Mouse (Mus musculus): ENCODE results near the gene Mllt6.

Mllt6 gene

DNA sequence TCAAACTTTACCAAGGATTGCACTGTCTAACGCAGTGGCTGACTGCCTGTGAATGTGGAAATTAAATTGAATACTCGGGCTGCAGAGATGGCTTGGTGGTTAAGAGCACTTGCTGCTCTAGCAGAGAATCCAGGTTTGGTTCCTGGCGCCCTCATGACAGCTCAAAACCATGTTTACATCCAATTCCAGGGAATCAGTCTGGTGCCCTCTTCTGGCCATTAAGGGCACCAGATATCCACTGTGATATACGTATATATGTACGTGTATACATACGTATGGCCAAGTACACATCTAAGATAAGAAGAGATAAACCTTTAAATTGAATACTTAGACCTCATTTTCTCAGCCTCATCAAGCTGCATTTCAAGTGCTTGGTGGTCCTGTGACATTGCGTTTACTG, 3.0 kb downstream of the Mllt6 start:
- in situ Hi-C loops (cut with MboI, MseI), result loop anchor here (10.0 kb wide), 1 partner anchor 541 kb away; no protein-coding TSS in a partner anchor

DNA sequence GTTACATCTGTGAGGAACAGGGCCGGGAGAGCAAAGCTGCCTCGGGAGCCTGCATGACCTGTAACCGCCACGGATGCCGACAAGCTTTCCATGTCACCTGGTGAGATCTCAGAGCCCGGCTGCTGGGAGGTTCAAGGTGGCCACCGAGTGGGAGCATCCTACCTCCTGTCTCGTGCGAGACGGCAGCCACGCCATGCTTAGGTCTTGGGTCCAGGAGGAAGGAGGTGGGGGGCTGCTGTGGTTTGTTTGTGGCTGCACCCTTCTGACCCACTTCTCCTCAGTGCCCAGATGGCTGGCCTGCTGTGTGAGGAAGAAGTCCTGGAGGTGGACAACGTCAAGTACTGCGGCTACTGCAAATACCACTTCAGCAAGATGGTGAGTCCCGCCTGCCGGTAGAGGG, 3.6 kb downstream of the Mllt6 start:
- in situ Hi-C loops (cut with MboI, MseI), result loop anchor here (10.0 kb wide), 1 partner anchor 542 kb away; no protein-coding TSS in a partner anchor

DNA sequence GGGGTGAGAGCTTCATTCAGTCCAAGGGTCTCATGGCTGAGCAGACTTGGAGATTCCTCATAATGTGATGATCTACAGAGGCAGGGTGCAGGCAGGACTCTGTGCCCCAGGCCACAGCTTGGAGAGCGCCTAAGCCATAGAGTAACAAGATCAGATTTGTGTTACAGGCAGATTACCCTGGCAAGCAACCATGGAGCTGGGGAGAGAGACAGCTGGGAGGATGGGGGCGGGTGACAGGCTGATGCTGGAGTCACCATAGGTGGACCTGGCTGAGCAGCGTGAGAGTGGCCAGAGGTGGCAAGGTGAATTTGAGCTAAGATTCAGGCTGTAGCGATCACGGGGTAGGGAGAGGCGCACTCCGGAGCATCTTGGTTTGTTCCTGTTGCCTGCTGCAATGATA, 4.9 kb downstream of the Mllt6 start:
- in situ Hi-C loops (cut with MboI, MseI), result loop anchor here (10.0 kb wide), 1 partner anchor 543 kb away; no protein-coding TSS in a partner anchor

DNA sequence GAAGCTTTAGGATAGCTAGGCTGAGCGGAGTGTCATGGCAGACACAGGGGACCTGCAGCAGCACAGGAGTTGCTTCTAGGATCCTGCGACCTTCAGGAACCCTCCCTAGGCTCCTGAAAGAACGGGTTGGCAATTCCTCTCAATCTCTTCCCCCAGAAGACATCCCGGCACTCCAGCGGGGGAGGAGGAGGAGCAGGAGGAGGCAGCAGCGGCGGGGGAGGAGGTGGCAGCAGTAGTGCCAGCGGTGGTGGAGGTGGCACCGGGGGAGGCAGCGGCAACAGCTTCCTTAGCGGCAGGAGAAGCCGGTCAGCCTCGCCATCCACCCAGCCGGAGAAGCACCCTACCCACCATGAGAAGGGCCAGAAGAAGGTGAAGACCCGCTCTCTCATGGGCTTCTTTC, 6.1 kb downstream of the Mllt6 start:
- in situ Hi-C loops (cut with MboI, MseI), result loop anchor here (10.0 kb wide), 1 partner anchor 544 kb away; no protein-coding TSS in a partner anchor

DNA sequence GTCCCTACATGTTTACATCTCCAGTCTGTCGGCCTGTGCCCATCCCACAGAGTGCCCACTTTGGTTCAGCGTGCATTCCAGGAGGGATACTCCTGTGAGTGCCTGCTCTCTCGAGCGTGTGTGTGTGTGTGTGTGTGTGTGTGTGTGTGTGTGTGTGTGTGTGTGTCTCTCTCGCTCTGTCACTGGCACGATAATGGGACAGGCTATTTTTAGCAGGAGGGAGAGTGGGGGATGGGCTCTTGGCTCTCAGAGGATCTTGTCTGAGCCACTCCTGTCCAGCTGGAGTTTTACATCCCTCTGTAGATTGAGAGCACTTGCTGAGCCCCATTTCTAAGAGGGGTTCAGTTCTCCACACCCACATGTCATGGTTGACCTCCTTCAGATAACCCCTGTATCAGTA, 6.6 kb downstream of the Mllt6 start:
- in situ Hi-C loops (cut with MboI, MseI), result loop anchor here (10.0 kb wide), 1 partner anchor 545 kb away; no protein-coding TSS in a partner anchor

DNA sequence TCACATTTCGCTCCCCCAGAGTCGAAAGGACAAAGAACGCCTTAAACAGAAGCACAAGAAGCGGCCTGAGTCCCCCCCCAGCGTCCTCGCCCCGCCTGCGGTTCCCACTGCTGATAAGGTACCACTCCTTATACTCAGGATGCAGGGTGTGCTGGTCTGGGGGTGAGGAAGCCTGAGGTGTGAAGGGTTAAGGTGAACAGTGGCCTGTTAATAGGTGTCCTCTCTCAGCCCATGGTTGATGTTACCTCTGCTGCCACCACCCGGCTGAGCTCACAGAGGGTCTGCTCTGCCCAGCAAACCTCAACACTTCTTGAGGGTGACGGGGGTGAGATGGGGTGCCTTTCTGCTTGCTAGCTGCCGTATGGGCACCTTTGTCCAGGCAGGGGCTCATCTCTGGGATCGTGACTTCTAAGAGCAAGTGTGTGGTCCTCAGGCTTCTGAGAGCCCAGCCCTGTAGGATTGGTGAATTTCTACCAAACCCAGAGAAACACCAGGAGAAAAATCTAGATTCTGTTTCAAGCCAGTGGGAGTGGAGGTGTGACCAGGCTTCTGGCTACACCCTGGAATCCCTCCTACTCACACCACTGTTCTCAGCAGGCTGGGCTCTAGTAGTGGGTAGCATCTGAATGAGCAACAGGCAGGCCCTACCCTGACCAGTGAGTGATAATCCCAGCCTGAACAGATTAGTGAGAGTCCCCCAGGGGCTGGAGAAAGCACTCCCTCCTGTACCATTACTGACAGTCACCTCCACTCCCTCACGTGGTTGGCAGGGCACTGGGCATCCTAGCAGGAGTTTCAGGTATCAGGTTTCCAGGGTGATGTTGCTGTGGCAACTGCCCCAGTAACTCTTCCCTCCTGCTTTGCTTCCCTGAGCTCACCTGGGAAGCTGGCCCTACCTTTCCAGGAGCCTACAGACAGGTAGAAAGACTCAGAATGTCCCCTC, 7.3 kb downstream of the Mllt6 start:
- in situ Hi-C loops (cut with MboI, MseI), result no loop called here

DNA sequence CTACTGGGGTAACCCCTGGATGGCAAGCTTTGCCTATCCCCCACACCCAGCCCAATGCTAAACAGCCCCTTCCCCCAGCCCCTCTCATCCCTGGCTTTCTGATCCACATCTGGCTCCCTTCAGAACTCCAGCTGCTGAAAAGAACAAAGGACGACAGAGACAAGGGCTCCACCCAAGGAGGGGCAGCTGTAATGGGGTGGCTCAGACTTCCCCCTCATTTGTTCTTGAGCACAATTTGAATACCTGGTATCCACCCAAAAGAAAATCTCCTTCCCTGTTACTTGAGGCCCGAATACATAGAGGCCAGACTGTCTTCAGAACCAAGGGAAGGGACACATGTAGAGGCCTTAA, 7.9 kb downstream of the Mllt6 start:
- in situ Hi-C loops (cut with MboI, MseI), result no loop called here

DNA sequence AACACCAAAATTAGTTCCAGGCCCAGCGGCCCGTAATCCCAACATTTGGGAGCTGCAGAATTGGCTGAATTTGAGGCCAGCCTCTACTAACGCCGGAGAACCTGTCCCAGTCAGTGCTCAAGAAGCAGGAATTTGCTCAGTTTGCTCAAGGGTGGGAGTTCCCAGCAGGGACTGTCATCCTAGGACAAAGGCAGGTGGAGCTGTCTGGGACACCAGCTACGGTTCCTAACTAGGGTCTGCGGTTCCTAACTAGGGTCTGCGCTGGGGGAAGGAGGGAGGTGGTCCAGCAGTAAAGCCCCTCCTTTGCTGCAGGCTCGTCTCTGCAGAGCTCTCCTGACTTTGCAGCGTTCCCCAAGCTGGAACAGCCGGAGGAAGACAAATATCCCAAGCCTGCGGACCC, 9.9 kb downstream of the Mllt6 start:
- in situ Hi-C loops (cut with MboI, MseI), result no loop called here

DNA sequence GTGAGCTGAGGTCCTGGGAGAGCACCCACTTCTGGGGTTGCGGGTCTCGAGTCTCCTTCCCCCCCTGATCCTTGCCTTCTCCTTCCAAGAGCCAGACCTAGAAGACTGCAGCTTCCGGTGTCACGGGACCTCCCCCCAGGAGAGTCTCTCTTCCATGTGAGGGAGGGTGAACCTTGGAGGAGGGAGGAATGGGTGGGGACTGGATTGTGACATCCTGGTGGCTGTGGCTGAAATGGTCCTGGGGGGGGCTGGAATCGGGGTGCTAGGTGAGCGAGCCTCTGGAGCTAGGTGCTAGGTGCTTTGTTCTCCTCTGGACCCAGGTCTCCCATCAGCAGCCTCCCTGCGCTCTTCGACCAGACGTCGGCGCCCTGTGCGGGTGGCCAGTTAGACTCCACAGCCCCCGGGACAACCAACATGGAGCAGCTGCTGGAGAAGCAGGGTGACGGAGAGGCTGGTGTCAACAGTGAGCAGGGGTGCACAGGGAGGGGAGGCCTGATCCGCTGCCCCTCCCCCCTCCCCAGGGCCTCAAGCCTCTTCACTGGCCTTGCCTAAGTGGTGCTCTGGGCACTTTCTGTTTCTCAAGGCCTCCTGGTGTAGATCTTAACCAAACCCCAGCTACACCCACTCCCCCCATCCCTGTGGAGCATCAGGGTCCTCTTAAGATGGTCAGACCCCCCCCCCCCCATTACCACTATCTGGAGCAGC, 13.0 kb downstream of the Mllt6 start:
- in situ Hi-C loops (cut with MboI, MseI), result no loop called here

DNA sequence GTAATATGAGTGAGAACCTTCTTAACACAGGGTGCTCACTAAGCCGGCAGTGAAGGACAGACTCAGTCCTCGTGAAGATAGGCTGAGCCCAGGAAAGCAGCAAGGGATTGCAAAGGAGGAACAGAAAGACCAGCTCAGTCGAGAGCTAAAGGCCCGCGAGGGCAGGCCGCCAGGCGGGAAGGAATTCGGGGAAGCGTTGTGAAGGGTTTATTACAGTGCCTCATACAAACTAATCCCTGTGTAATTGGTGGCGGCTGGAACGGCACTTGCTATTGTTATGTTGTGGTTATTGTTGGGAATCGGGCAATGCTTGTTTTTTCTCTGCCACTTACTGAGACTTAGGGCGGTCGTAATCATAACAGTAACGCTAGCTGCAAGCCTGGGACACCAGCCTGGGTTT, 14.2 kb downstream of the Mllt6 start:
- in situ Hi-C loops (cut with MboI, MseI), result no loop called here

DNA sequence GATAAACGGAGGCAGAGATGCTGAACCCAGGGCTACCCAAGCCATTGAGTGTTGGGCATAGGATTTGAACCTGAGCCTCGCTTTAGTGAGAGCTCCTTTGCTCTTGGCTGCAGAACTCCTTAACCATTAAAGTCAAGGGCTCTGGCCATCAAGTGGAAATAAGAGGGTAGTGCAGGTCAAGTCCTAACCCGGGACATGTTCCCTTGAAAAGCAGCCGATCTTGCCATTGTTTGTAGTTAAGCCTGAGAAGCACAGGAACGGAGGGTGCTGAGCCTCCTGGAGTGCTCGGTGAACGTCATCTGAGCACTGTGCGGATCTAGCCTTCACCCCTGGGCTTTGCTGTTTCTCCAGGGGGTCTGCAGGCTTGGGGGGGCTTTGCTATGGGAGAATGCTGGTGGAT, 14.6 kb downstream of the Mllt6 start:
- in situ Hi-C loops (cut with MboI, MseI), result no loop called here

DNA sequence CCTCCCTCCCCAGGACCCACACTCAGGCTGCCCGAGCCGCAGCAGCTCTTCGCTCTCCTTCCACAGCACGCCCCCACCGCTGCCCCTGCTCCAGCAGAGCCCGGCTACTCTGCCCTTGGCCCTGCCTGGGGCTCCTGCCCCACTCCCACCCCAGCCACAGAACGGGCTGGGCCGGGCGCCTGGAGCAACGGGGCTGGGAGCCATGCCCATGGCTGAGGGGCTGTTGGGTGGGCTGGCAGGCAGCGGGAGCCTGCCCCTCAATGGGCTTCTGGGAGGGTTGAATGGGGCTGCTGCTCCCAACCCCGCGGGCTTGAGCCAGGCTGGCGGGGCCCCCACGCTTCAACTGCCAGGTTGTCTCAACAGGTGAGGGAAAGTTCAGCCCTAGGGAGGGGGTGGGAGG, 15.1 kb downstream of the Mllt6 start:
- in situ Hi-C loops (cut with MboI, MseI), result no loop called here

DNA sequence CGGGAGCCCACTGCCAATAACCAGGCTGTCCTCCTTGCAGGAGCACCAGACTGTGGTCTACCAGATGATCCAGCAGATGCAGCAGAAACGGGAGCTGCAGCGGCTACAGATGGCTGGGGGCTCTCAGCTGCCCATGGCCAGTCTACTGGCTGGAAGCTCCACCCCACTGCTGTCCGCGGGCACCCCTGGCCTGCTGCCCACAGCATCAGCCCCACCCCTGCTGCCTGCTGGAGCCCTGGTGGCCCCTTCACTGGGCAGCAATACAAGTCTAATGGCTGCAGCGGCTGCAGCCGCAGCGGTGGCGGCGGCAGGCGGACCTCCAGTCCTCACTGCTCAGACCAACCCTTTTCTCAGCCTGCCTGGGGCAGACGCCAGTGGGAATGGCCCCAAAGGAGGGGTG, 17.2 kb downstream of the Mllt6 start:
- in situ Hi-C loops (cut with MboI, MseI), result no loop called here

DNA sequence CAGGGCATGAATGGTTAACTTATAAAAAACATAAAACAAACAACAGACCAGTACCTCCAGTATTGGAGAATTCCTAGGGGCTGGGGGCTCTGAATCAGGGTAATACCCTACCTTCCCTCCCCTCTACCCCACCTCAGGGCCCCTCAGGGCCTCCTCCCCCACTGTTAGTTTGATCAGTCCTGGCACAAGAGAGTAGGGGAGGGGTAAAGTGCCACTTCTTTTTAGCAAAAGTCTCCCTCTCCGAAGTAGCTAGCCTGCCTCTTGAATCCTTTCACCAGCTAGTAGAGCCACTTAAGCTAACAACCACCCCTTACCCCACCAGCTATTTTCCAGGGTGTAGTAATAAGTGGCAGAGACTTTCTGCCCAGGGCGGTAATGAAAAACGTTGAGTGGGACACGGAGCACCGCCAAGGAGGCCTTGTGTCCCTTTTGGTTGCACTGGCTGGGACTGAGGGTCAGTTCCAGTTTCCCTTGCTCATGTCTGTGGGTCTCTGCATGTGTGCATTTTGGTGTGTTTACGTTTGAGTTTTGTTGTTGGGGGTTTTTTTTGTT, 19.4 kb downstream of the Mllt6 start:
- in situ Hi-C loops (cut with MboI, MseI), result no loop called here

DNA sequence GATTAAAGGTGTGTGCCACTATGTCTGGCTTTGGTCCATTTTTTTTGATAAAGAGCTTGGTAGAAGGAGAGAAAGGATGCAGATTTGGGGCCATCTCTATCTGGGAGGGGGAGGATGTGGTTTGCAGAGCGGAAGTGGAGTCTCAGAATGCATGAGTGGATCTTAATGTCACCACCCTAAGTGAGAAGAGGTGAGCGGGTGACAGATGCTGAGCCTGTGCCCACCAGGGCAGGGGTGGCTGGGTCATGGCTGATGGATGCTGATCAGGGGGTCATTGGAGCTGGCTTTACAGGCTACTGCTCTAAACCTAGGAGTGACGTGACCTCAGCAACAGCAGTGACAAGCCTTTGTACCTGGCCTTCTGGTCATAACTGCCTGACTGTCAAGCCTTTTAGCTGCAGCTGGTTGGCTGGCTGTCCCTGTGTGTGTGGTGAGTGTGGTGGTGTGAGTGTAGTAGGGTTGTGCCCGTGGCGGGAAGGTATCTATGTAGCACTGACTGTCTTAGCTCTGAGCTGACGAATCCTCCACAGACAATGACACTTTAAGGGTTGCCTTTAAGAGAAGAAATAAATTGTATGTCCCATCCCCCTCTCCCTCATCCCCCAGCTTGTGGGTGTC, 21.0 kb downstream of the Mllt6 start:
- in situ Hi-C loops (cut with MboI, MseI), result no loop called here

DNA sequence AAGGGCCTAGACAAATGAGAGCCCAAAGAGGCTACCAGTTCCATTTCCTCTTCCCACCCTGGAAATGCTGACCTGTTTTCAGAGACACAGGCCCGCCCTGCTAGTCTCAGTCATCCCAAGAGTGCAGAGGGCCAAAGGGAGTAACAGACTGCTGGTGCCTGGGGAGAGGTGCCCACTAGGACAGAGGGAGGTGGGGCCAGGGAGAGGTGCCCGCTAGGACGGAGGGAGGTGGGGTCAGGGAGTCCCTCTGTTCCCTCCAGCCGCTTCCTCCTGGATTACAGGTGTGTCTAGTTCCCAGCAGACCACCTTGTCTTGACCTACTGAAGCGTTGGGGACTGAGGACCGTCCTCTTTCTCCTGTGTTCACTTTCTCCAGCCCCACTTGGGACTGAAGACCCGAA, 21.6 kb downstream of the Mllt6 start:
- in situ Hi-C loops (cut with MboI, MseI), result no loop called here

DNA sequence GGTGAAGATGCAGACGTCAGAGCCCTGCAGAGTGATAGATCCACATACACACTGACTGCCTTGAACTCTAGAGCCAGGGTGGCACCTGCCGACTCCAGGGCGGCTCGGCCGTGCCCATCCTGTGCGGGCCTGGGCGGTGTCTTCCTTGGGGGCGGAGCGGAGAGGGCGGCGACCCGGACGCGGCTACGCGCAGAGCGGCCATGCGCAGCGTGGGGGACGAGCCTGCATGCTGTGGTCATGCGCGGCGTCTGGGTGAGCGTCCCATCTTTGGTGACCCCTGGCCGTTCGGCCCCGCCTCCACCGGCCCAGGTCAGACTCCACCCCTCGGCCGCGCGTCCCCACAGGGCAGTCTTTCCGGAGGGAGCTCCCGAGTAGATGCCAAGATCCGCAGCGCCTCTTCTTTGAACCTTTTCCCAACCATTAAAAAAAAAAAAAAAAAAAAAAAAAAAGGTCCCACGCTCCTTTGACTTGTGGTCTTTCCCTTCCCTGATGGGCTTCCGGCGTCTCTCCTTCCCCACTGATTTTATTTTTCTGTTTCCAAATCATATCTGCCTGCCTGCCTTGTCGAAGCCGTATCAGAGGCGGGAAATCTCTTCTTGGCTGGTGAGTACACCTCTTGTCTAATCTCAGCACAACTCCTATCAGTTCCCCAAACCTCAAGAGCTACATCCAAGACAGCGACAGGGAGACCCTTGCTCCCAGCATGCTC, 22.6 kb downstream of the Mllt6 start, which contains the start of gene Cisd3:
Gene Cisd3 (plus strand): TSS at position 214 of the 709 bp plus-strand sequence.
- in situ Hi-C loops (cut with MboI, MseI), result no loop called here

DNA sequence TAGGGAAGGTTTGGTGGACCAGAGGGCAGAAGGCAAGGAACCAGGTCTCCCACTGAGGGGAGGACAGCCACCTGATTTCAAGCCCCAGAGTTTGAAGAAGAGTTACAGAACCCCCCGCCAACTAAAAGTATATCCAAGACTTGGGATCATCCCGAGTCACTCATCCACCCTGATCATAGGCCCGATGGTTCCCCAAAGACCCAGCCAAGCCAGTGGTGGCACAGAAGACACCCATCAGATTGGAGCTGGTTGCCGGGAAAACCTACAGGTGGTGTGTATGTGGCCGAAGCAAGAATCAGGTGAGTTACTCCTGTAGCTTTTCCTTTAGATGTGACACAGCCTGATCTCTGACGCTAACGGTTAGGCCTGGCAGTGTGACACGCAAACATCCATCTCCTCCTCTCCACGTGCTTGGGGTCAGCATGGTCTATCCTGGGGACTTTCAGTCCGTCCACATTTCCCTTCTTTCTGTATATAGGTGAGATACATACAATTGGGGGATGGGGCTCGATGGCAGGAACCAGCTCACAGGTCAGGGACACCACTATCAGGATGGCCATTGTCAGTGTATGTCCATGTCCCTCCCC, 23.2 kb downstream of the Mllt6 start:
- in situ Hi-C loops (cut with MboI, MseI), result no loop called here

DNA sequence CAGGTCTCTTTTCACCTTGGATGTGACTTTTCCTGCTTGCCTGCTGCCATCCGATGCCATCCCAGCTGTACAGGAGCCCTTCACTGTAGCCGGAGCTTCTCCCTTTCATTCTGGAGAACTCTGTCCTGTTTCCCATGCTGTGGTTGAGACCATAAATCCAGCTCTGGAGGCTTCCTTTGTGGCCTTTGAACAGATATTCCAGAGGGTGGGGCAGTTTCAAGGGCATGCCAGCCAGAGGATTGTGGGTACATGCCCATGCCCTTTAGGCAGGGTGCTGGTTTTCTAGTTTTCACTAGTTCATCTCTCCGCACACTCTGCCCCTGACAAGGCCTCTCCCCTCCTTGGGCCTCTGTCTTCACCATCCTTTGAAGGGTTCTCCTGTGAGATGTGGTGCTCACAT, 23.8 kb downstream of the Mllt6 start:
- in situ Hi-C loops (cut with MboI, MseI), result no loop called here

DNA sequence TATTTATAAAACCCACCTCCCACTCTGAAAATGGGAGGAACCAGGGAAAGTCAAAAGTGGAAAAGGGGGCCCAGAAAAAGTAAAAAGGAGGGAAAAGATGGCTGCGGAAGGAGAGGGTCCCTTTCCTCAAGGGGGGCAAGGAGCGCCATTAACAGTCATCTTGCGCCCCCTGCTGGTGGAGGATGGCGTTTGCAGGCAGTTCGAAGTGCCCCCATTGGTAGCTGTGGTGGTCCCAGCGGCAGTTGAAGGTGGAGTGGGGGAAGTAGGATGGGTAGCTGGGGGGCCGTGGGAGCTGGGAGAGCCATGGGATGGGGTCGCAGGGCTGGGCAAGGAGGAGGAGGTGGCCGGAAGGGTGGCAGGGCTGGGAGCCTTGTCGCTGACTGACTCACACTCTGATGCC, 26.6 kb downstream of the Mllt6 start:
- in situ Hi-C loops (cut with MboI, MseI), result no loop called here

DNA sequence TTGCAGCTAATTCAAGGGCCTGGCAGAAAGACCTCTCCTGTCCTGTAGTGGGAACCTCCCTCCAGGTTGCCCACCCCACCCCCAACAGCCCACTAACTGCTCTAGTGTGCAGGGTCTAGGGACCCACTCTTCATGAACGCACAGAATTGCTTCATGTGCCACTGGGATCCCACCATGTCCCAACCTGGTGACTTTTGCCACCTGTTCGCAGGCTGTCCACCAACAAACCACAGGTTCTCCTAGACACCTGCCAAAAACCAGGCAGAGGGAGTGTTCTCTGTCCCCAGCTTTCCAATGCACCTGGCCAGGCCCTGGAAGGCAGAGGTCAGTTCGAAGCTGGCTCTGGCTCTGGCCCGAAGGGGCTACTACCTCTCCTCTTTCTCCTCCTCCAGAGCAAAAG, 31.2 kb downstream of the Mllt6 start:
- in situ Hi-C loops (cut with MboI, MseI), result no loop called here

Data from T-helper 2 cell (primary cell).